Mouse (Mus musculus) E14TG2a.4 (cell line): ENCODE results near the gene Olfr1385.

Source experiments
- CTCF ChIP-seq: conservative IDR thresholded peaks from 2 replicates; pipeline ENCODE4 v1.5.1; 2014; ENCODE audit warnings: low read length
- NANOG ChIP-seq: IDR thresholded peaks from 2 replicates; pipeline ENCODE4 v1.6.1; 2014; ENCODE audit warnings: borderline replicate concordance, low read length, mixed read lengths
- POU5F1 ChIP-seq: IDR thresholded peaks from 2 replicates; pipeline ENCODE4 v1.6.1; 2014; ENCODE audit warnings: low read length, borderline replicate concordance

DNA sequence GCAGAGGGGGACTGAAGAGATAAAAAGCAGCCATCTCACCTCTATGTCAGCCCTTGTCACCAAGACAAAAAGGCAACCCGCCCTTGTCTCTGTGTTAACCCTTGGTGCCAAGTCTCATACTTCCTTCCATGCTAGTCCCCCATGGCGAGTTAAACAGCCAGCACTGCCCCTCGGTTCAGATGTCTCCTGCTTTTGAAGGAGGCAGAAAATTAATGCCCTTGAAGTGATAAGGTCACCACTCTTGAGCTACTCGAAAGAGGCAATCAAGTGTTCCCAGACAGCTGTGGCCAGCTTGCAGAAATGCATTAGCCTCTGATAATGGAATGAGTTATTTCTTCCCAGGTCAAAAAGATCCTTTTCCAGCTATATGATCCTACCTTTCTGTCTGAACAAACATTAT, 2.9 kb upstream of the Olfr1385 start:
- TF ChIP-seq CTCF (no peak), NANOG (no peak), POU5F1 (no peak)
